Mouse (Mus musculus) MEL (cell line): ENCODE measurements around the gene Kcnc2.

Experiments used
- CTCF ChIP-seq, 3 experiments: IDR thresholded peaks in 2 of 3; conservative IDR thresholded peaks in 1 of 3; 2 replicates each; pipeline ENCODE4 v1.5.1; 2011 to 2012; ENCODE audit warnings: low read length in 3 of 3, low read depth in 2 of 3, mild to moderate bottlenecking in 2 of 3, improper control_type of control experiment in 1 of 3, inconsistent platforms in 1 of 3, mixed read lengths in 1 of 3, moderate library complexity in 1 of 3; ENCODE audit not compliant: control insufficient read depth in 1 of 3, insufficient read depth in 1 of 3, poor library complexity in 1 of 3, severe bottlenecking in 1 of 3
- HCFC1 ChIP-seq: IDR thresholded peaks from 2 replicates; pipeline ENCODE4 v1.6.1; 2012; ENCODE audit warnings: low read depth, mild to moderate bottlenecking, inconsistent platforms, low read length, improper control_type of control experiment, moderate library complexity
- MAFK ChIP-seq: IDR thresholded peaks from 2 replicates; pipeline ENCODE4 v1.6.1; 2011; ENCODE audit warnings: low read depth, mild to moderate bottlenecking, low read length, improper control_type of control experiment, borderline replicate concordance
- MXI1 ChIP-seq: IDR thresholded peaks from 2 replicates; pipeline ENCODE4 v1.6.1; 2011; ENCODE audit warnings: mild to moderate bottlenecking, low read depth, low read length, improper control_type of control experiment
- TAL1 ChIP-seq: IDR thresholded peaks from 2 replicates; pipeline ENCODE4 v1.6.1; 2012; ENCODE audit warnings: mild to moderate bottlenecking, inconsistent platforms, low read length, moderate library complexity, mixed read lengths

GRCm38 (mm10) chr10:112397194-112397593 is 126.3 kb downstream of the Kcnc2 start:
- TF ChIP-seq CTCF (IDR thresholded peaks at IDR 0.05 in 2 of 3, conservative IDR thresholded peaks at IDR 0.05 in 1 of 3; ENCODE audit: control insufficient read depth in 1 of 3, insufficient read depth in 1 of 3, low read depth in 2 of 3, low read length in 3 of 3, poor library complexity in 1 of 3, severe bottlenecking in 1 of 3), result peak; percentile 6 to 17 (median 14); a peak in 1 of 6 replicates
- TF ChIP-seq MXI1, result no peak
- no peak for TF ChIP-seq HCFC1
- no peak for TF ChIP-seq TAL1
- no peak for TF ChIP-seq MAFK
